Mouse (Mus musculus): ENCODE data around the gene Gm21761.
"Not testable (repeated sequence)": the region's sequence is repeated elsewhere in the genome, so short reads cannot be mapped to it uniquely, and the experiment has no call there.

DNA sequence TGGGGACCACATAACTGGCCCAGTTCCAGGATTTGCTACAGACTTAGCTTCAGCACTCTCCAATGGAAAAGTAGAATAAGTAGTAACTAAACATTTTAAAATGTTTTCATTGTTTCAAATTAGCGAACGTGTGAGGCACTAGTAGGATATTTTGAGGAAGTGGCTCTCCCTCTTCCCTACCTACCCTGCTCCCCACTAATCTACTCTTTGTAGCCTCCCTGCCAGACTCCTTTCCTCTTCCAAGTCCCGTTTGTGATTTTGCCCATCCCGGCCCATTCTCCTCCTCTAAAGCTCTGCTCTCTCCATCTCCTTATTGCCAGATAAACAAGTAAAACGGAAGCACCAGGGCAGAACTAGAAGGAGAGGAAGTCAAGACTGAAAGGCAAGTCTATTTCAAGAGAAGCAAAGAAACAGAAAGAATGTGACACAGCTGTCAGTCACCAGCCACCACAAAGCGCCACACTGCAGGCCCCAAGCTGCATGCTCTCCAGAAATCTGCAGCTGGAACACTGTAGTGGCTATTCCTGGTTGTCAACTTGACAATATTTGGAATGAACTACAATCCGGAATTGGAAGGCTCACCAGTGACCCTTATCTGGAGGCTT is 64.6 kb downstream of the Gm21761 start:
- TF ChIP-seq CTCF (IDR thresholded peaks at IDR 0.05; ENCODE audit: control insufficient read depth, insufficient read depth, insufficient read length); USF1 (IDR thresholded peaks at IDR 0.05; ENCODE audit: low read depth); MYOD1 (IDR thresholded peaks at IDR 0.05; ENCODE audit: control insufficient read depth, insufficient read length, low read depth); CEBPB (IDR thresholded peaks at IDR 0.05; ENCODE audit: low read depth); MAX (IDR thresholded peaks at IDR 0.05); MYOG (IDR thresholded peaks at IDR 0.05; ENCODE audit: control insufficient read depth, extremely low read depth, insufficient read length); FOSL1 (IDR thresholded peaks at IDR 0.05; ENCODE audit: insufficient read depth, low read length, poor library complexity, severe bottlenecking): not testable (repeated sequence)
